Mouse (Mus musculus) monocyte, adult 2 months (primary cell): Measurements from ENCODE around the gene Csn3.

ENCODE experiments used
- DNase-seq, 2 experiments: peaks; one replicate each; pipeline ENCODE4 v3.0.0; 2022; ENCODE audit warnings: low spot score in 2 of 2, low read depth in 1 of 2

Csn3 gene

GRCm38 (mm10) chr5:87925372-87925771 lies at the start of gene Csn3:
TSS of gene Csn3 (plus strand) at chr5:87925579.
- no peak for DNase-seq

- DNase-seq, result no peak
Observed at GRCm38 (mm10) chr5:87884729-87885128, 40.6 kb upstream of the Csn3 start, which contains the start of gene Odam. TSS of gene Odam (plus strand) at chr5:87885029.

GRCm38 (mm10) chr5:87931603-87932002 lies 6.2 kb downstream of the Csn3 start:
- DNase-seq, result no peak

- no peak for DNase-seq
Observed at GRCm38 (mm10) chr5:87940752-87941151, 15.4 kb downstream of the Csn3 start.

- no peak for DNase-seq
Observed at GRCm38 (mm10) chr5:87942515-87942914, 17.1 kb downstream of the Csn3 start.

- DNase-seq, result no peak
Observed at GRCm38 (mm10) chr5:87951836-87952235, 26.5 kb downstream of the Csn3 start.

- no peak for DNase-seq
Observed at GRCm38 (mm10) chr5:87969201-87969600, 43.8 kb downstream of the Csn3 start, which contains the start of the genes 2310003L06Rik and Gm28434. TSS of gene 2310003L06Rik (plus strand) at chr5:87969459. TSS of gene Gm28434 (plus strand) at chr5:87969517.

- DNase-seq, result no peak
Observed at GRCm38 (mm10) chr5:87979139-87979538, 53.8 kb downstream of the Csn3 start, which contains the start of gene Cabs1. TSS of gene Cabs1 (plus strand) at chr5:87979439.
